Mouse (Mus musculus): ENCODE results near the gene Ttll3. TPM values are rescaled to one million over a fixed set of nuclear protein-coding genes. Genes with fewer than 3 reads are reported as not detected.

Gene Ttll3
- total RNA-seq, 2 experiments from 2014 or later = 15.5 to 23.2 TPM

- H3K27ac ChIP-seq = peak overlapping the region; percentile 36; the same call in 1 of the 2 replicates
- DNase-seq (ENCODE audit: low spot score in 2 of 2) = no peak
- H3K4me3 ChIP-seq = no peak overlapping the region
- TF ChIP-seq CTCF (conservative IDR thresholded peaks at IDR 0.05) = no peak
Observed at GRCm38 (mm10) chr6:113364518-113365135, 24.4 kb upstream of the Ttll3 start.

- Histone ChIP-seq H3K4me3 (no peak overlapping the region), H3K27ac (no peak overlapping the region)
- no peak for DNase-seq (ENCODE audit: low spot score in 2 of 2)
- no peak for TF ChIP-seq CTCF (conservative IDR thresholded peaks at IDR 0.05)
Observed at GRCm38 (mm10) chr6:113366639-113367038, 22.4 kb upstream of the Ttll3 start.

- Histone ChIP-seq H3K27ac (no peak overlapping the region), H3K4me3 (no peak overlapping the region)
- DNase-seq (ENCODE audit: low spot score in 2 of 2) = no peak
- no peak for TF ChIP-seq CTCF (conservative IDR thresholded peaks at IDR 0.05)
Observed at GRCm38 (mm10) chr6:113367574-113367973, 21.5 kb upstream of the Ttll3 start.

GRCm38 (mm10) chr6:113368124-113368523 lies 20.9 kb upstream of the Ttll3 start:
- H3K27ac ChIP-seq = no peak overlapping the region
- no peak for DNase-seq (ENCODE audit: low spot score in 2 of 2)
- H3K4me3 ChIP-seq = no peak overlapping the region
- no peak for TF ChIP-seq CTCF (conservative IDR thresholded peaks at IDR 0.05)

GRCm38 (mm10) chr6:113368577-113368976 lies 20.5 kb upstream of the Ttll3 start:
- H3K4me3 ChIP-seq = no peak overlapping the region
- no peak overlapping the region for H3K27ac ChIP-seq
- no peak for TF ChIP-seq CTCF (conservative IDR thresholded peaks at IDR 0.05)
- DNase-seq (ENCODE audit: low spot score in 2 of 2) = no peak

- H3K4me3 ChIP-seq = no peak overlapping the region
- no peak for DNase-seq (ENCODE audit: low spot score in 2 of 2)
- TF ChIP-seq CTCF (conservative IDR thresholded peaks at IDR 0.05) = no peak
- no peak overlapping the region for H3K27ac ChIP-seq
Observed at GRCm38 (mm10) chr6:113370194-113370929, 18.7 kb upstream of the Ttll3 start.

GRCm38 (mm10) chr6:113373491-113373890 lies 15.6 kb upstream of the Ttll3 start:
- no peak for TF ChIP-seq CTCF (conservative IDR thresholded peaks at IDR 0.05)
- H3K4me3 ChIP-seq = no peak overlapping the region
- no peak for DNase-seq (ENCODE audit: low spot score in 2 of 2)
- H3K27ac ChIP-seq = no peak overlapping the region

- Histone ChIP-seq H3K4me3 (peak overlapping the region; percentile 77), H3K27ac (peak overlapping the region; percentile 100)
- no peak for TF ChIP-seq CTCF (conservative IDR thresholded peaks at IDR 0.05)
- no peak for DNase-seq (ENCODE audit: low spot score in 2 of 2)
Observed at GRCm38 (mm10) chr6:113377172-113377495, 11.9 kb upstream of the Ttll3 start.

GRCm38 (mm10) chr6:113377496-113378385 lies 11.3 kb upstream of the Ttll3 start, which contains the start of the genes Tada3 and Arpc4:
Tada3 (minus strand) TSS chr6:113377883.
Arpc4 (plus strand) TSS chr6:113378115.
- DNase-seq (ENCODE audit: low spot score in 2 of 2) = peak; percentile 89
- peak; percentile 30 for TF ChIP-seq CTCF (conservative IDR thresholded peaks at IDR 0.05)
- H3K27ac ChIP-seq = peak within 1 kb of the TSS; percentile 100
- H3K4me3 ChIP-seq = peak within 1 kb of the TSS; percentile 77

- Histone ChIP-seq H3K27ac (peak overlapping the region; percentile 100; the same call in 1 of the 2 replicates), H3K4me3 (peak overlapping the region; percentile 77)
- TF ChIP-seq CTCF (conservative IDR thresholded peaks at IDR 0.05) = no peak
- no peak for DNase-seq (ENCODE audit: low spot score in 2 of 2)
Observed at GRCm38 (mm10) chr6:113379246-113379645, 9.8 kb upstream of the Ttll3 start.

- H3K27ac ChIP-seq = no peak overlapping the region
- peak; percentile 43 for TF ChIP-seq CTCF (conservative IDR thresholded peaks at IDR 0.05)
- no peak for DNase-seq (ENCODE audit: low spot score in 2 of 2)
- H3K4me3 ChIP-seq = no peak overlapping the region
Observed at GRCm38 (mm10) chr6:113380480-113380879, 8.6 kb upstream of the Ttll3 start.

GRCm38 (mm10) chr6:113384351-113384927 lies 4.6 kb upstream of the Ttll3 start:
- no peak for TF ChIP-seq CTCF (conservative IDR thresholded peaks at IDR 0.05)
- DNase-seq (ENCODE audit: low spot score in 2 of 2) = peak in 1 of 2 experiments; percentile 52
- peak overlapping the region; percentile 76 for H3K27ac ChIP-seq
- H3K4me3 ChIP-seq = no peak overlapping the region

Data from layer of hippocampus, adult 2 months (tissue).